Comparison of ENCODE assay signal across 8 mouse cellular contexts in the genomic region with DNA sequence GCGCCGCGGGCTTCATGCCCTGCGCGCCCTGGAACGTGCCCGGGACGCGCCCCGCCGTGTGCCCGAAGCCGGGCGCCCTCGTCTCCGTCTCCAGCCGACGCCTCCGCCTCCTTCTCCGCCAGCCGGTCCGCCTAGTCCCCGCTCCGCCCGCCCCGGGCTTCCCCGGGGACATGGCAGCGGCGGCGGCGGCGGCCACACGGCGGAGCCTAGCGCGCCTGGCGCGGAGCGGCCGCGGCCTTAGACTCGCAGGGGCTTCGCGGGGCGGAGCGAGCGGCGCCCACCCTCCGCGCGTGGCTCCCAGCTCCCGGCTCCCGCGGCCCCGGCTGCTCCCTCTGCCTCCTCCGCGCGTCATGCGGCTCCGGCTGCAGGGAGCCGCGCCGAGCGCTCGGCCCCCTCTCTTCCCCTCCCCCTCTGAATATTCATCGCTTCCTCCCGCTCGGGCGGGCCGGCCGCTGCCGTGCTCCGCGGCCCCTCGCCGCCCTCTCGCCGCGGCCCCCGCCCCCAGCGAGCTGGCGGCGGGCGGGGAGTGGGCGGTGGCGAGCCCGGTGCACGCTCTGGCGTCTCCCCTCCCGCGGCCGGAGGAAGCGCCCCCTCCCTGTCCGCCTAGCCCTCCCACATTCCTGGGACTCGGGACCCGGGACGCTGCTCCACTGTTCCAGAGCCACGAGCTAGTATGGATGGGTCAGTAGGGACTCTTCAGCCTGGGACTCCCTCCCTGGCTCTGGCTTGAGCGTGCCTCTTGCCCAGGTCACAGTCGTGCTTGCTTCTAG. TPM values are rescaled to one million over a fixed set of nuclear protein-coding genes. Genes with fewer than 3 reads are reported as not detected.
DNase-seq lines count a peak whose midpoint lies in the region; ATAC-seq and TF ChIP-seq lines count a peak whose summit lies in the region.

TSS of gene Ptprj (minus strand) at position 412 of the 770 bp plus-strand sequence.

- 1% methylated on average over 77 of the region's 100 CpGs for WGBS in hindbrain, embryonic 12.5 days

- in situ Hi-C loops in Patski (cut with MboI; ENCODE audit: low pct_unique_long_range_greater_than_20kb), result loop anchor here (5.0 kb wide), 2 partner anchors 37 to 97 kb away; partner anchors contain the start of gene Nup160

- no peaks in the 10 kb centered on the region for H3K9me3 ChIP-seq in hindbrain, embryonic 12.5 days (replicated peaks)

- H3K27ac ChIP-seq in hindbrain, embryonic 12.5 days, result peak within 1 kb of the TSS; percentile 93

- peak within 1 kb of the TSS; percentile 95 for H3K4me2 ChIP-seq in hindbrain, embryonic 12.5 days (replicated peaks)

- peak within 1 kb of the TSS; percentile 89 for H3K9ac ChIP-seq in hindbrain, embryonic 12.5 days

- no peaks in the 10 kb centered on the region for H3K27me3 ChIP-seq in Patski
- 0 out of 2 replicates have a peak, but pooled peaks cover 2% of the 10 kb centered on the region for H3K27me3 ChIP-seq in hindbrain, embryonic 12.5 days

- ATAC-seq in Patski, result peak; percentile 70
- peak; percentile 87 for ATAC-seq in hindbrain, embryonic 12.5 days (ENCODE audit: low FRiP score)

- DNase-seq in Patski (ENCODE audit: low read depth, low spot score), result no peak
- DNase-seq in cerebellum, postnatal 10 days, result peak; percentile 77 to 84
- peak; percentile 48 to 64 for DNase-seq in frontal cortex, postnatal 10 days (ENCODE audit: low spot score in 2 of 2)
- DNase-seq in layer of hippocampus, postnatal 14 days (ENCODE audit: low spot score in 2 of 2), result peak; percentile 65 to 70
- DNase-seq in lung, postnatal 14 days, result peak; percentile 72
- peak; percentile 38 for DNase-seq in ovary, postnatal 14 days (ENCODE audit: low spot score)
- peak; percentile 77 for DNase-seq in thymus, postnatal 4 days

- POLR2A ChIA-PET in Patski (lab: Charles Lee), result interaction anchor here (0.9 to 2.8 kb wide), 5 partner anchors 11 to 105 kb away, joined by 3 to 9 read pairs (median 4); no protein-coding TSS in a partner anchor

- peaks cover 7% of the 10 kb centered on the region; the same call in 1 of the 2 replicates for H3K4me1 ChIP-seq in hindbrain, embryonic 12.5 days

- TF ChIP-seq CTCF in Patski (IDR thresholded peaks at IDR 0.05), result no peak

- CTCF ChIA-PET in Patski (lab: Charles Lee), result interaction anchor here (0.8 to 2.5 kb wide), 7 partner anchors 15 to 97 kb away, joined by 3 to 6 read pairs (median 3); no protein-coding TSS in a partner anchor

- peak within 1 kb of the TSS; percentile 88 for H3K4me3 ChIP-seq in hindbrain, embryonic 12.5 days

- no peaks in the 10 kb centered on the region for H3K36me3 ChIP-seq in hindbrain, embryonic 12.5 days

RNA-seq across cellular contexts. Expression of gene Ptprj, which starts in this region (rescaled TPM):
- 51.0 TPM for polyA plus RNA-seq in Patski (2021)
- 3.5 TPM in 2 replicates for polyA plus RNA-seq in hindbrain, embryonic 12.5 days (2016; fragmentation: Nextera tagmentation; extraction: Ambion mirVana)
- total RNA-seq in layer of hippocampus, postnatal 14 days (2021), result 100 to 1,000 TPM; 101 to 107 TPM

Comparison
In these comparisons a context has a peak if more than half of its experiments do, and no peak if none do; other contexts are left out.
1. RNA of gene Ptprj (polyA plus RNA-seq): 51.0 TPM in Patski (single experiment); 3.5 TPM in hindbrain, embryonic 12.5 days; every median in the first group is over 10 times any median in the second.